Mouse (Mus musculus): ENCODE measurements at regions not wholly inside any gene's neighbourhood (a gene's known extent, or its start where the extent isn't known, plus 50 kb on each side); places are given as distances from the start of the nearest gene placed in this dataset.

- Histone ChIP-seq H3K4me3 (ENCODE audit: low read depth, low read length) (no peak overlapping the region), H3K36me3 (ENCODE audit: insufficient read depth, low read length) (no peaks in the 10 kb centered on the region), H3K27me3 (ENCODE audit: insufficient read depth, low read length) (no peaks in the 10 kb centered on the region), H3K27ac (ENCODE audit: low read depth, low read length) (no peak overlapping the region), H3K9me3 (ENCODE audit: low read length) (no peaks in the 10 kb centered on the region), H3K4me2 (ENCODE audit: low read depth, low read length, poor library complexity, severe bottlenecking) (no peak overlapping the region), H3K4me1 (ENCODE audit: insufficient read depth, low read length) (no peaks in the 10 kb centered on the region), H3K9ac (replicated peaks; ENCODE audit: low read length, poor library complexity, severe bottlenecking) (no peak overlapping the region)
- peak; percentile 64 for DNase-seq (ENCODE audit: low spot score)
- no peak for ATAC-seq (ENCODE audit: low FRiP score)
- no peak for TF ChIP-seq CTCF (IDR thresholded peaks at IDR 0.05)
- 62% methylated on average over 17 of the region's 17 CpGs for WGBS
Observed at GRCm38 (mm10) chr5:100266671-100267510, 107.3 kb upstream of the Tmem150c start.

- H3K9ac ChIP-seq (replicated peaks; ENCODE audit: low read length, poor library complexity, severe bottlenecking): no peak overlapping the region
- no peaks in the 10 kb centered on the region for H3K9me3 ChIP-seq (ENCODE audit: low read length)
- H3K4me2 ChIP-seq (ENCODE audit: low read depth, low read length, poor library complexity, severe bottlenecking): no peak overlapping the region
- no peaks in the 10 kb centered on the region for H3K36me3 ChIP-seq (ENCODE audit: insufficient read depth, low read length)
- no peak for ATAC-seq (ENCODE audit: low FRiP score)
- WGBS: 61% methylated on average over 8 of the region's 8 CpGs
- no peak overlapping the region for H3K27ac ChIP-seq (ENCODE audit: low read depth, low read length)
- no peaks in the 10 kb centered on the region for H3K4me1 ChIP-seq (ENCODE audit: insufficient read depth, low read length)
- DNase-seq (ENCODE audit: low spot score): no peak
- TF ChIP-seq CTCF (IDR thresholded peaks at IDR 0.05): no peak
- H3K4me3 ChIP-seq (ENCODE audit: low read depth, low read length): no peak overlapping the region
- H3K27me3 ChIP-seq (ENCODE audit: insufficient read depth, low read length): no peaks in the 10 kb centered on the region
Observed at GRCm38 (mm10) chr5:100259803-100260693, 100.4 kb upstream of the Tmem150c start.

- Histone ChIP-seq H3K36me3 (ENCODE audit: insufficient read depth, low read length) (no peaks in the 10 kb centered on the region), H3K27me3 (ENCODE audit: insufficient read depth, low read length) (no peaks in the 10 kb centered on the region), H3K4me3 (ENCODE audit: low read depth, low read length) (no peak overlapping the region), H3K9me3 (ENCODE audit: low read length) (no peaks in the 10 kb centered on the region), H3K27ac (ENCODE audit: low read depth, low read length) (no peak overlapping the region), H3K4me1 (ENCODE audit: insufficient read depth, low read length) (no peaks in the 10 kb centered on the region), H3K9ac (replicated peaks; ENCODE audit: low read length, poor library complexity, severe bottlenecking) (no peak overlapping the region), H3K4me2 (ENCODE audit: low read depth, low read length, poor library complexity, severe bottlenecking) (no peak overlapping the region)
- DNase-seq (ENCODE audit: low spot score) (peak; percentile 73), ATAC-seq (ENCODE audit: low FRiP score) (no peak)
- 54% methylated on average over 12 of the region's 12 CpGs for WGBS
- TF ChIP-seq CTCF (IDR thresholded peaks at IDR 0.05): no peak
Observed at GRCm38 (mm10) chr5:100258952-100259710, 99.5 kb upstream of the Tmem150c start.

- ATAC-seq (ENCODE audit: low FRiP score) (no peak), DNase-seq (ENCODE audit: low spot score) (no peak)
- Histone ChIP-seq H3K27ac (ENCODE audit: low read depth, low read length) (no peak overlapping the region), H3K9ac (replicated peaks; ENCODE audit: low read length, poor library complexity, severe bottlenecking) (no peak overlapping the region), H3K9me3 (ENCODE audit: low read length) (no peaks in the 10 kb centered on the region), H3K4me2 (ENCODE audit: low read depth, low read length, poor library complexity, severe bottlenecking) (no peak overlapping the region), H3K27me3 (ENCODE audit: insufficient read depth, low read length) (no peaks in the 10 kb centered on the region), H3K4me3 (ENCODE audit: low read depth, low read length) (no peak overlapping the region), H3K4me1 (ENCODE audit: insufficient read depth, low read length) (no peaks in the 10 kb centered on the region), H3K36me3 (ENCODE audit: insufficient read depth, low read length) (no peaks in the 10 kb centered on the region)
- TF ChIP-seq CTCF (IDR thresholded peaks at IDR 0.05): no peak
- WGBS: 90% methylated on average over 9 of the region's 9 CpGs
Observed at GRCm38 (mm10) chr5:100255276-100255675, 95.7 kb upstream of the Tmem150c start.

GRCm38 (mm10) chr5:100252036-100252435 is 92.4 kb upstream of the Tmem150c start:
- H3K4me3 ChIP-seq (ENCODE audit: low read depth, low read length): no peak overlapping the region
- H3K27ac ChIP-seq (ENCODE audit: low read depth, low read length): no peak overlapping the region
- no peak overlapping the region for H3K9ac ChIP-seq (replicated peaks; ENCODE audit: low read length, poor library complexity, severe bottlenecking)
- H3K4me1 ChIP-seq (ENCODE audit: insufficient read depth, low read length): no peaks in the 10 kb centered on the region
- no peak for TF ChIP-seq CTCF (IDR thresholded peaks at IDR 0.05)
- no peaks in the 10 kb centered on the region for H3K27me3 ChIP-seq (ENCODE audit: insufficient read depth, low read length)
- H3K9me3 ChIP-seq (ENCODE audit: low read length): no peaks in the 10 kb centered on the region
- no peak for ATAC-seq (ENCODE audit: low FRiP score)
- WGBS: 92% methylated on average over 6 of the region's 6 CpGs
- no peaks in the 10 kb centered on the region for H3K36me3 ChIP-seq (ENCODE audit: insufficient read depth, low read length)
- no peak overlapping the region for H3K4me2 ChIP-seq (ENCODE audit: low read depth, low read length, poor library complexity, severe bottlenecking)
- no peak for DNase-seq (ENCODE audit: low spot score)
